Mouse (Mus musculus): ENCODE data around the gene Lpcat4.

DNA sequence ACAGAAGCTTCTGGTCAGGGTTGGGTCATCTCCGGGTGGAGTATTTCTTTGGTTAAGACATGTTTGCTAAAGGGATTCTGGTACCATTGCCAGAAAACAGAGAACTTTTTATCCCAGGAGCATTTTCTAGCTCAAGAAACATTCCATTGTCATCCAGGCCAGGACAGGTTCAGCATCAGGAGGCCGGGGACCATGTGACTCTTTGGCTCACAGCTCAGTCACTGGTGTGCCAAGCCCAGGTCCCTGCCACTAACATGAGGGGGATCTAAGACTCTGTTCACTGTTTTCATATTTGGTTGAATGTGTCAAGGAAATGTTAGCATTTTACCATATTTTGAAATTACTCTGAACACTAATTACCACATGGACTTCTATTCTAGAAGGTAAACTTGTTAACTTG, 28.6 kb upstream of the Lpcat4 start:
- TF ChIP-seq CTCF (IDR thresholded peaks at IDR 0.05; ENCODE audit: control insufficient read depth, insufficient read depth, insufficient replicate concordance, low read depth, low read length) = no peak
- no peak for TF ChIP-seq POLR2A (IDR thresholded peaks at IDR 0.05; ENCODE audit: control insufficient read depth, low read depth, low read length)
